Mouse (Mus musculus): ENCODE results near the gene Cntf. TPM values are rescaled to one million over a fixed set of nuclear protein-coding genes. Genes with fewer than 3 reads are reported as not detected.

The Cntf gene
- 0.39 TPM in 1 of 2 replicates, not detected in the other for polyA plus RNA-seq (2014; fragmentation: Nextera tagmentation; extraction: Ambion mirVana)

- DNase-seq (ENCODE audit: low spot score) (no peak), ATAC-seq (ENCODE audit: low FRiP score) (no peak)
- H3K36me3 ChIP-seq (replicated peaks; ENCODE audit: control insufficient read depth, insufficient read depth) = peaks cover 58% of the 10 kb centered on the region
- no peak within 1 kb of the TSS for H3K27ac ChIP-seq
- H3K4me1 ChIP-seq (replicated peaks; ENCODE audit: control insufficient read depth, insufficient read depth, low read length) = no peaks in the 10 kb centered on the region
- no peak within 1 kb of the TSS for H3K4me2 ChIP-seq (replicated peaks)
- H3K4me3 ChIP-seq (replicated peaks; ENCODE audit: low read length) = no peak within 1 kb of the TSS
- H3K27me3 ChIP-seq (ENCODE audit: control insufficient read depth, insufficient read depth, low read length) = no peaks in the 10 kb centered on the region
- H3K9me3 ChIP-seq (ENCODE audit: control insufficient read depth, low read length) = no peaks in the 10 kb centered on the region
- 61% methylated on average over 7 of the region's 7 CpGs for WGBS
- no peak within 1 kb of the TSS for H3K9ac ChIP-seq
These were observed at the start of gene Cntf for GRCm38 (mm10) chr19:12765308-12765707. TSS of gene Cntf (minus strand) at chr19:12765632.

- Histone ChIP-seq H3K4me2 (replicated peaks) (no peak overlapping the region), H3K36me3 (replicated peaks; ENCODE audit: control insufficient read depth, insufficient read depth) (no peaks in the 10 kb centered on the region), H3K4me3 (replicated peaks; ENCODE audit: low read length) (no peak overlapping the region), H3K27ac (no peak overlapping the region), H3K27me3 (ENCODE audit: control insufficient read depth, insufficient read depth, low read length) (no peaks in the 10 kb centered on the region), H3K9ac (no peak overlapping the region), H3K9me3 (ENCODE audit: control insufficient read depth, low read length) (no peaks in the 10 kb centered on the region), H3K4me1 (replicated peaks; ENCODE audit: control insufficient read depth, insufficient read depth, low read length) (no peaks in the 10 kb centered on the region)
- WGBS = 89% methylated on average over 1 of the region's 1 CpGs
- DNase-seq (ENCODE audit: low spot score) (no peak), ATAC-seq (ENCODE audit: low FRiP score) (no peak)
These were observed 48.5 kb upstream of the Cntf start for GRCm38 (mm10) chr19:12813883-12814282.

DNA sequence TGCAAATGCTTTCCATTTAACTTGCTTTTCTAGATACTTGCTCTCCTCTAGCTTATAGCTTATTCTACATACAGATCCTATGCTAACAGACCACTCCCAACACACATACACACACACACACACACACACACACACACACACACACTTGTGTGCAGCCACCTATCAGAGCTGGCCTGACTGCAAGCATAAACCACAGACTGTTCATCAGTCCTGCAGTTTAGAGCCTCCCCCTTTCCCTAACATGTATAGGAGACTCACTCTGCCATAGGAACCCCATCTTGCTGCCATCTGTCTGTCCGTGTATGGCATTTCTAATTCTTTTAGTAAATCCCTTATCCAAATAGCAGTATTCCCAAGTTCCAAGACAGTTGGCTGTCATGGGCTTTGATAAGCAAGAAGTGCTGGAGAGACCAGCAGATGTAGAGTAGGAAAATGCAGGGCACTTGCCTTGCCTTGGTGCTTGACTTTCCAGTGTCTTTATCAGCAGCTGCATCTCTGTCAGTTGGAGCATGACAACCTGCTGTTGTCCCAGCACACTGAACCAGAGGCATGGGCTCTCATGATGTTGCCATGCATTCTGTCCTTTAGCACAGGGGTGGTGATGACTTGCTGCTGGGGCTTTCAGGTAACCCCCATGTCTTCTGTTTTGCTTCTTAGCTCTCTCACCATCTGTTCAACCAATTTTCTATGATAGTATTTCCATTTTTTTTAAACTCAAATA lies 47.4 kb upstream of the Cntf start:
- DNase-seq (ENCODE audit: low spot score) = no peak
- Histone ChIP-seq H3K9me3 (ENCODE audit: control insufficient read depth, low read length) (no peaks in the 10 kb centered on the region), H3K9ac (no peak overlapping the region), H3K27me3 (ENCODE audit: control insufficient read depth, insufficient read depth, low read length) (no peaks in the 10 kb centered on the region), H3K4me1 (replicated peaks; ENCODE audit: control insufficient read depth, insufficient read depth, low read length) (no peaks in the 10 kb centered on the region), H3K36me3 (replicated peaks; ENCODE audit: control insufficient read depth, insufficient read depth) (no peaks in the 10 kb centered on the region), H3K4me3 (replicated peaks; ENCODE audit: low read length) (no peak overlapping the region), H3K4me2 (replicated peaks) (no peak overlapping the region), H3K27ac (no peak overlapping the region)
- WGBS = 58% methylated on average over 1 of the region's 1 CpGs
- ATAC-seq (ENCODE audit: low FRiP score) = no peak

DNA sequence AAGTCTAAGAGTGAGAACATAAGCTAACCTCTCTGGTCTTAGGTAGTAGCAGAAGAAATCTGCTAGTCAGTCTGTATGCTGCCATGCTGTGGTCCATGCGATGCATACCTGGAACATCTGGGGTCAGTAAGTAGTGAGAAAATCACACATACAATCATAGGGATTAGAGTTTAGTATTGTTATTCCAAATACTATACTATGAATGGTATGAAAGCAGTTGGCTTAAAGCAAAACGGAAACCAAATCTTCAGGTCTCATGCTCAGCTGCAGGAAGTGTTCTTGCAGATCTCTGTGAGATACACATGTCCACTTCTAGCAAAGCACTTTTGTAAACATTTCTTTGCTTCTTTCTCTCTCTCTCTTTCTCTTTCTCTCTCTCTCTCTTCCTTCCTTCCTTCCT lies 40.8 kb upstream of the Cntf start:
- 73% methylated on average over 2 of the region's 2 CpGs for WGBS

GRCm38 (mm10) chr19:12805730-12806129 lies 40.3 kb upstream of the Cntf start:
- Histone ChIP-seq H3K4me2 (replicated peaks) (no peak overlapping the region), H3K4me1 (replicated peaks; ENCODE audit: control insufficient read depth, insufficient read depth, low read length) (no peaks in the 10 kb centered on the region), H3K9me3 (ENCODE audit: control insufficient read depth, low read length) (no peaks in the 10 kb centered on the region), H3K36me3 (replicated peaks; ENCODE audit: control insufficient read depth, insufficient read depth) (no peaks in the 10 kb centered on the region), H3K4me3 (replicated peaks; ENCODE audit: low read length) (no peak overlapping the region), H3K9ac (no peak overlapping the region), H3K27me3 (ENCODE audit: control insufficient read depth, insufficient read depth, low read length) (no peaks in the 10 kb centered on the region), H3K27ac (no peak overlapping the region)
- DNase-seq (ENCODE audit: low spot score) = no peak
- ATAC-seq (ENCODE audit: low FRiP score) = no peak
- 93% methylated on average over 3 of the region's 3 CpGs for whole genome bisulfite sequencing

More for the DNA sequence above, 40.8 kb upstream of the Cntf start:
- Histone ChIP-seq H3K27ac (no peak overlapping the region), H3K36me3 (replicated peaks; ENCODE audit: control insufficient read depth, insufficient read depth) (no peaks in the 10 kb centered on the region), H3K27me3 (ENCODE audit: control insufficient read depth, insufficient read depth, low read length) (no peaks in the 10 kb centered on the region), H3K4me2 (replicated peaks) (no peak overlapping the region), H3K9ac (no peak overlapping the region), H3K9me3 (ENCODE audit: control insufficient read depth, low read length) (no peaks in the 10 kb centered on the region), H3K4me1 (replicated peaks; ENCODE audit: control insufficient read depth, insufficient read depth, low read length) (no peaks in the 10 kb centered on the region), H3K4me3 (replicated peaks; ENCODE audit: low read length) (no peak overlapping the region)
- DNase-seq (ENCODE audit: low spot score) (no peak), ATAC-seq (ENCODE audit: low FRiP score) (no peak)

DNA sequence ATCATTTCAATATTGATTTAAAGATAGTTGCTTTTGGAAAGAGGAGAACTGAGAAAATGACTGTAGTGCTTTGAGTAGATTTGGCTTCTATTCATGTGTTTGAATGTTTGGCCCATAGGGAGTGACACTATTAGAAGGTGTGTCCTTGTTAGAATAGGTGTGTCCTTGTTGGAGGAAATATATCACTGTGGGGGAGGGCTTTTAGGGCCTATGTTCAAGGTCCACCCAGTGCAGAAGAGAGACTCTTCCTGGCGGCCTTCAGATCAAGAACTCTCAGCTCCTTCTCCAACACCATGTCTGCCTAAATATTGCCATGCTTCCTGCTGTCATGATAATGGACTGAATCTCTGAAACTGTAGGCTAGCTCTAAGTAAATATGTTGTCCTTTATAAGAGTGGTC lies 38.8 kb upstream of the Cntf start:
- no peak for ATAC-seq (ENCODE audit: low FRiP score)

GRCm38 (mm10) chr19:12802830-12803229 lies 37.4 kb upstream of the Cntf start:
- ATAC-seq (ENCODE audit: low FRiP score) (no peak), DNase-seq (ENCODE audit: low spot score) (no peak)
- H3K9me3 ChIP-seq (ENCODE audit: control insufficient read depth, low read length) = no peaks in the 10 kb centered on the region
- H3K9ac ChIP-seq = no peak overlapping the region
- 89% methylated on average over 3 of the region's 3 CpGs for WGBS
- no peaks in the 10 kb centered on the region for H3K27me3 ChIP-seq (ENCODE audit: control insufficient read depth, insufficient read depth, low read length)
- H3K4me1 ChIP-seq (replicated peaks; ENCODE audit: control insufficient read depth, insufficient read depth, low read length) = no peaks in the 10 kb centered on the region
- H3K27ac ChIP-seq = no peak overlapping the region
- H3K4me3 ChIP-seq (replicated peaks; ENCODE audit: low read length) = no peak overlapping the region
- no peaks in the 10 kb centered on the region for H3K36me3 ChIP-seq (replicated peaks; ENCODE audit: control insufficient read depth, insufficient read depth)
- no peak overlapping the region for H3K4me2 ChIP-seq (replicated peaks)

More for the DNA sequence above, 38.8 kb upstream of the Cntf start:
- Histone ChIP-seq H3K4me3 (replicated peaks; ENCODE audit: low read length) (no peak overlapping the region), H3K4me1 (replicated peaks; ENCODE audit: control insufficient read depth, insufficient read depth, low read length) (no peaks in the 10 kb centered on the region), H3K36me3 (replicated peaks; ENCODE audit: control insufficient read depth, insufficient read depth) (no peaks in the 10 kb centered on the region), H3K27ac (no peak overlapping the region), H3K9me3 (ENCODE audit: control insufficient read depth, low read length) (no peaks in the 10 kb centered on the region), H3K4me2 (replicated peaks) (no peak overlapping the region), H3K9ac (no peak overlapping the region), H3K27me3 (ENCODE audit: control insufficient read depth, insufficient read depth, low read length) (no peaks in the 10 kb centered on the region)
- no peak for DNase-seq (ENCODE audit: low spot score)
- WGBS = 88% methylated on average over 1 of the region's 1 CpGs

DNA sequence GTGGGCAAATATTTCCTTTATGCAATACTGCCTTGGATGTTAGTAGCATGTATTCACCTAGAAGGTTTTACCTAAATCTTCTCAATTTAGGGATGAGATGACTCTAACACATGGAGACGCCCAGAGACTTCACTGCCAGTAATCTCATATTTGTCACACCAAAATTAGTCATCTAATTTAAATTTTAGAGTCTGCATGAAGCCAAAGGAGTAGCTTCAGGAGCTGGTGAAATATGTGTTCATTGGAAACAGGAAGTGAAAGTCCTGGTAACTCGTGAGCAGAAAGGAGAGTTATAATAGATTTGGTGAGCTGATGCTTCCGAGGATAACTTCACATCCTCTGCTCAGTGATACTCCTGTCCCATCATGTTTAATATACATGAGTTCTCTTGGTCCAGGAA lies 35.6 kb upstream of the Cntf start:
- no peak overlapping the region for H3K9ac ChIP-seq
- H3K4me3 ChIP-seq (replicated peaks; ENCODE audit: low read length) = no peak overlapping the region
- ATAC-seq (ENCODE audit: low FRiP score) = no peak
- H3K4me2 ChIP-seq (replicated peaks) = no peak overlapping the region
- no peak overlapping the region for H3K27ac ChIP-seq
- no peaks in the 10 kb centered on the region for H3K27me3 ChIP-seq (ENCODE audit: control insufficient read depth, insufficient read depth, low read length)
- no peaks in the 10 kb centered on the region for H3K36me3 ChIP-seq (replicated peaks; ENCODE audit: control insufficient read depth, insufficient read depth)
- DNase-seq (ENCODE audit: low spot score) = no peak
- 83% methylated on average over 3 of the region's 3 CpGs for WGBS
- no peaks in the 10 kb centered on the region for H3K9me3 ChIP-seq (ENCODE audit: control insufficient read depth, low read length)
- no peaks in the 10 kb centered on the region for H3K4me1 ChIP-seq (replicated peaks; ENCODE audit: control insufficient read depth, insufficient read depth, low read length)

GRCm38 (mm10) chr19:12800621-12801020 lies 35.2 kb upstream of the Cntf start:
- ATAC-seq (ENCODE audit: low FRiP score) = no peak
- 79% methylated on average over 2 of the region's 2 CpGs for whole genome bisulfite sequencing
- no peak overlapping the region for H3K9ac ChIP-seq
- DNase-seq (ENCODE audit: low spot score) = no peak
- no peak overlapping the region for H3K4me2 ChIP-seq (replicated peaks)
- H3K27me3 ChIP-seq (ENCODE audit: control insufficient read depth, insufficient read depth, low read length) = no peaks in the 10 kb centered on the region
- no peaks in the 10 kb centered on the region for H3K36me3 ChIP-seq (replicated peaks; ENCODE audit: control insufficient read depth, insufficient read depth)
- H3K4me3 ChIP-seq (replicated peaks; ENCODE audit: low read length) = no peak overlapping the region
- no peak overlapping the region for H3K27ac ChIP-seq
- no peaks in the 10 kb centered on the region for H3K4me1 ChIP-seq (replicated peaks; ENCODE audit: control insufficient read depth, insufficient read depth, low read length)
- no peaks in the 10 kb centered on the region for H3K9me3 ChIP-seq (ENCODE audit: control insufficient read depth, low read length)

- peaks cover under 1% of the 10 kb centered on the region; the same call in 1 of the 2 replicates for H3K4me1 ChIP-seq (replicated peaks; ENCODE audit: control insufficient read depth, insufficient read depth, low read length)
- DNase-seq (ENCODE audit: low spot score) (no peak), ATAC-seq (ENCODE audit: low FRiP score) (no peak)
- H3K4me3 ChIP-seq (replicated peaks; ENCODE audit: low read length) = no peak overlapping the region
- H3K27me3 ChIP-seq (ENCODE audit: control insufficient read depth, insufficient read depth, low read length) = no peaks in the 10 kb centered on the region
- no peaks in the 10 kb centered on the region for H3K36me3 ChIP-seq (replicated peaks; ENCODE audit: control insufficient read depth, insufficient read depth)
- no peak overlapping the region for H3K9ac ChIP-seq
- H3K27ac ChIP-seq = no peak overlapping the region
- WGBS = 90% methylated on average over 3 of the region's 3 CpGs
- H3K9me3 ChIP-seq (ENCODE audit: control insufficient read depth, low read length) = no peaks in the 10 kb centered on the region
- no peak overlapping the region for H3K4me2 ChIP-seq (replicated peaks)
These were observed 33.6 kb upstream of the Cntf start for GRCm38 (mm10) chr19:12799081-12799480.

Data from hindbrain, embryonic 14.5 days (tissue).